Mouse (Mus musculus): ENCODE measurements around the gene Eif2b1.
"Not testable (repeated sequence)": the region's sequence is repeated elsewhere in the genome, so short reads cannot be mapped to it uniquely, and the experiment has no call there.

Eif2b1 gene

GRCm38 (mm10) chr5:124578633-124579317 is at the start of gene Eif2b1, which contains the start of gene Gtf2h3:
Gene Eif2b1 (minus strand): TSS chr5:124579131.
Gene Gtf2h3 (plus strand): TSS chr5:124579140.
- DNase-seq (ENCODE audit: low read depth) = peak; percentile 97

GRCm38 (mm10) chr5:124624291-124624690 is 45.4 kb upstream of the Eif2b1 start:
- no peak for DNase-seq (ENCODE audit: low read depth)

GRCm38 (mm10) chr5:124622890-124623289 is 44.0 kb upstream of the Eif2b1 start:
- DNase-seq (ENCODE audit: low read depth) = no peak

GRCm38 (mm10) chr5:124621362-124621761 is 42.4 kb upstream of the Eif2b1 start:
- DNase-seq (ENCODE audit: low read depth) = no peak

GRCm38 (mm10) chr5:124618711-124619110 is 39.8 kb upstream of the Eif2b1 start:
- no peak for DNase-seq (ENCODE audit: low read depth)

GRCm38 (mm10) chr5:124614709-124615108 is 35.8 kb upstream of the Eif2b1 start:
- peak; percentile 36 for DNase-seq (ENCODE audit: low read depth)

GRCm38 (mm10) chr5:124610965-124611364 is 32.0 kb upstream of the Eif2b1 start:
- DNase-seq (ENCODE audit: low read depth) = peak; percentile 46

- DNase-seq (ENCODE audit: low read depth) = no peak
Observed at GRCm38 (mm10) chr5:124605041-124605622, 26.2 kb upstream of the Eif2b1 start.

GRCm38 (mm10) chr5:124604296-124604695 is 25.4 kb upstream of the Eif2b1 start:
- DNase-seq (ENCODE audit: low read depth) = no peak

- peak; percentile 83 for DNase-seq (ENCODE audit: low read depth)
Observed at GRCm38 (mm10) chr5:124602349-124602748, 23.4 kb upstream of the Eif2b1 start.

- not testable (repeated sequence) for DNase-seq (ENCODE audit: low read depth)
Observed at GRCm38 (mm10) chr5:124599726-124600125, 20.8 kb upstream of the Eif2b1 start.

- DNase-seq (ENCODE audit: low read depth) = peak; percentile 86
Observed at GRCm38 (mm10) chr5:124598224-124599174, 19.6 kb upstream of the Eif2b1 start.

GRCm38 (mm10) chr5:124592768-124593167 is 13.8 kb upstream of the Eif2b1 start:
- no peak for DNase-seq (ENCODE audit: low read depth)

- no peak for DNase-seq (ENCODE audit: low read depth)
Observed at GRCm38 (mm10) chr5:124582515-124582914, 3.6 kb upstream of the Eif2b1 start.

GRCm38 (mm10) chr5:124575467-124575866 is 3.5 kb downstream of the Eif2b1 start:
- DNase-seq (ENCODE audit: low read depth) = no peak

GRCm38 (mm10) chr5:124571068-124571467 is 7.9 kb downstream of the Eif2b1 start:
- DNase-seq (ENCODE audit: low read depth) = no peak

- DNase-seq (ENCODE audit: low read depth) = no peak
Observed at GRCm38 (mm10) chr5:124555145-124555544, 23.8 kb downstream of the Eif2b1 start.

GRCm38 (mm10) chr5:124553607-124554006 is 25.3 kb downstream of the Eif2b1 start:
- no peak for DNase-seq (ENCODE audit: low read depth)

GRCm38 (mm10) chr5:124552558-124553307 is 26.2 kb downstream of the Eif2b1 start, which contains the start of gene Ddx55:
Gene Ddx55 (plus strand): TSS chr5:124552864.
- peak; percentile 98 for DNase-seq (ENCODE audit: low read depth)

- DNase-seq (ENCODE audit: low read depth) = no peak
Observed at GRCm38 (mm10) chr5:124552094-124552472, 26.8 kb downstream of the Eif2b1 start.

- DNase-seq (ENCODE audit: low read depth) = peak; percentile 65
Observed at GRCm38 (mm10) chr5:124551349-124552093, 27.4 kb downstream of the Eif2b1 start.
